ENCODE assay signal across 11 mouse cellular contexts in the genomic region with DNA sequence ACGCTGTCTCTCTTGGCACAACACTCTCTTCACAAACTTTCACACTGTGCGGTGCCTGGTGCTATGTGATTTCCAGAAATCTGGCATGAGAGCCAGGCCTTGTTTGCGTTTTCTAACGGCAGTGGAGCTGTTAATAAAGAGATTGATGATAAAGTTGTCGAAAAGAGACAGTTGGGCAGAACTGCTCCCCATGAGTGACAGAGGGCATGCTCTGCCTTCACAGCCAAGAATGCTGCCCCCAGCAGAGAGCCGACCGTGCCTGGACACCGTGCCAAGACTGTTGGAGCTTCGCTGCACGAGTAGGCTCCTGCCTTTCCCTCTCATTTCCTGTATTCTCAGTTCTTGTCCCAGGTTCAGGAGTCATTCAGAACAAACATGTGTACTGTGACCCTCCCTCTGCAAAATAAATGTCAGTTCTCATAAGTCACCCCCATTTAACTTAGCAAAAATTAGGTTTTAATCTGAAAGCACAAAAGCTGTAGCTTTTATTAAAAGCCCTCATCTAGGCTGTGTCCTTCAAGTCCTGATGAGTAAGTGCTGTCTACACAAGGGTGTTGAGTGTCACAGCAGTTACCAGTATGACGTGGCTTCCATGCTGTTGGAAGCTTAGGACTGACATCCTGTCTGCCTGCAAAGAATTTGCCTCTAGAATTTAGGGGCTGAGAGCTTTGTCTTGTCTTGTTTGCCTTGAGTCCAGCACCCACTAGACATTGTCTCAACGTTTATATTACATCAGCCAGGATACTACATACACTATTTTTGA. TPM values are rescaled to one million over a fixed set of nuclear protein-coding genes. Genes with fewer than 3 reads are reported as not detected.
DNase-seq lines count a peak whose midpoint lies in the region; ATAC-seq lines count a peak whose summit lies in the region.
"Had no signal": no experiment of that assay in that cellular context is flagged by ENCODE, and none has a peak within 500 bp of the region (broad histone marks: within the 10 kb centered on the region; RNA-seq: fewer than 3 reads in every experiment).

No protein-coding gene starts in this region.

- no peak overlapping the region for H3K4me2 ChIP-seq in forebrain, embryonic 13.5 days
- H3K4me2 ChIP-seq: liver, embryonic 15.5 days; midbrain, embryonic 12.5 days had no signal

- no peaks in the 10 kb centered on the region for H3K9me3 ChIP-seq in forebrain, embryonic 13.5 days (replicated peaks)
- H3K9me3 ChIP-seq: liver, embryonic 15.5 days; midbrain, embryonic 12.5 days had no signal

- no peak overlapping the region for H3K4me3 ChIP-seq in forebrain, embryonic 13.5 days
- H3K4me3 ChIP-seq: liver, embryonic 15.5 days; midbrain, embryonic 12.5 days had no signal

- WGBS in forebrain, embryonic 13.5 days, result 73% methylated on average over 12 of the region's 12 CpGs

- ATAC-seq in cerebellum, adult (ENCODE audit: insufficient number of reproducible peaks, low FRiP score, low TSS enrichment), result no peak
- 0 out of 2 replicates have a peak, but pooled peaks have one; percentile 30 for ATAC-seq in forebrain, embryonic 13.5 days

- peaks cover 14% of the 10 kb centered on the region for H3K4me1 ChIP-seq in forebrain, embryonic 13.5 days
- H3K4me1 ChIP-seq: liver, embryonic 15.5 days; midbrain, embryonic 12.5 days had no signal

- no peak overlapping the region for H3K9ac ChIP-seq in forebrain, embryonic 13.5 days
- H3K9ac ChIP-seq: liver, embryonic 15.5 days; midbrain, embryonic 12.5 days had no signal

- peak; percentile 42 for DNase-seq in cerebellum, adult 11 months
- DNase-seq in layer of hippocampus, postnatal 10 days (ENCODE audit: low spot score in 2 of 2), result peak; percentile 51 to 60
- DNase-seq in layer of hippocampus, postnatal 36 days, result no peak
- DNase-seq in kidney, postnatal 25 days, result peak; percentile 67 to 76
- no peak for DNase-seq in B cell, adult 2 months
- no peak for DNase-seq in lung, postnatal 4 days
- DNase-seq: gastrocnemius, postnatal 36 days had no signal

- peak overlapping the region; percentile 72 for H3K27ac ChIP-seq in forebrain, embryonic 13.5 days
- H3K27ac ChIP-seq: liver, embryonic 15.5 days; midbrain, embryonic 12.5 days had no signal

- no peaks in the 10 kb centered on the region for H3K27me3 ChIP-seq in forebrain, embryonic 13.5 days
- H3K27me3 ChIP-seq: liver, embryonic 15.5 days; midbrain, embryonic 12.5 days had no signal

- peaks cover 36% of the 10 kb centered on the region for H3K36me3 ChIP-seq in forebrain, embryonic 13.5 days (ENCODE audit: poor library complexity, severe bottlenecking)

RNA-seq across cellular contexts. Expression of a gene that starts 58.9 kb away (rescaled TPM):
- total RNA-seq in layer of hippocampus, postnatal 10 days (2021), result 100 to 1,000 TPM; 131 to 149 TPM
- total RNA-seq in layer of hippocampus, postnatal 36 days (2021), result 100 to 1,000 TPM; 155 to 173 TPM
- polyA plus RNA-seq in forebrain, embryonic 13.5 days (2015; fragmentation: Nextera tagmentation; extraction: Ambion mirVana), result 236 and 250 TPM in 2 replicates

Comparison
In these comparisons a context has a peak if more than half of its experiments do, and no peak if none do; other contexts are left out.
1. DNase-seq: peak in cerebellum, adult 11 months (single experiment), layer of hippocampus, postnatal 10 days (2 of 2) and kidney, postnatal 25 days (2 of 2); none in layer of hippocampus, postnatal 36 days (0 of 2), B cell, adult 2 months (0 of 2) and lung, postnatal 4 days (0 of 2).